Mouse (Mus musculus) limb, embryonic 11.5 days (tissue): ENCODE measurements around the gene Tyw3. TPM values are rescaled to one million over a fixed set of nuclear protein-coding genes. Genes with fewer than 3 reads are reported as not detected.
"Not testable (repeated sequence)": the region's sequence is repeated elsewhere in the genome, so short reads cannot be mapped to it uniquely, and the experiment has no call there.

Experiments used
- ATAC-seq: fragments of 200-750 bp; cut with Nextera tagmentation; 2 replicates; pipeline ENCODE4 v1.8.0; 2017; ENCODE audit warnings: low read depth; ENCODE audit not compliant: insufficient number of reproducible peaks, low FRiP score, low TSS enrichment
- DNase-seq: peaks from one replicate; pipeline ENCODE4 v3.0.0-alpha.2; 2015; ENCODE audit warnings: low spot score
- H3K27ac ChIP-seq: fragments of 300-500 bp; sonication (generic); replicated peaks from 2 replicates; pipeline ENCODE4 v1.5.1; 2014; ENCODE audit warnings: low read depth, mild to moderate bottlenecking, low read length
- H3K27me3 ChIP-seq: fragments of 300-500 bp; sonication (generic); 2 replicates; pipeline ENCODE4 v1.6.1; 2014; ENCODE audit warnings: mild to moderate bottlenecking, low read length, mixed read lengths; ENCODE audit not compliant: control insufficient read depth, insufficient read depth
- H3K36me3 ChIP-seq: fragments of 300-500 bp; sonication (generic); 2 replicates; pipeline ENCODE4 v1.6.1; 2014; ENCODE audit warnings: mild to moderate bottlenecking, low read length, moderate library complexity, mixed read lengths; ENCODE audit not compliant: control insufficient read depth, insufficient read depth
- H3K4me1 ChIP-seq: fragments of 300-500 bp; sonication (generic); 2 replicates; pipeline ENCODE4 v1.6.1; 2014; ENCODE audit warnings: low read length, mixed read lengths; ENCODE audit not compliant: control insufficient read depth, insufficient read depth
- H3K4me2 ChIP-seq: fragments of 300-500 bp; sonication (generic); 2 replicates; pipeline ENCODE4 v1.6.1; 2014; ENCODE audit warnings: low read depth, mild to moderate bottlenecking, moderate library complexity; ENCODE audit not compliant: severe bottlenecking
- H3K4me3 ChIP-seq: fragments of 300-500 bp; sonication (generic); 2 replicates; pipeline ENCODE4 v1.5.1; 2014; ENCODE audit warnings: low read depth, low read length
- H3K9ac ChIP-seq: fragments of 300-500 bp; sonication (generic); 2 replicates; pipeline ENCODE4 v1.6.1; 2014; ENCODE audit warnings: mild to moderate bottlenecking, low read length
- H3K9me3 ChIP-seq: fragments of 300-500 bp; sonication (generic); 2 replicates; pipeline ENCODE4 v1.6.1; 2016; ENCODE audit warnings: low read length; ENCODE audit not compliant: control insufficient read depth
- WGBS: fragments of 180-500 bp; shearing (Covaris S2); extraction: QIAGEN DNeasy Blood & Tissue Kit; methylation state at CpG from one replicate; pipeline ENCODE4 v1.1.7; 2014; 5-methylcytosine and 5-hydroxymethylcytosine counted together
- polyA plus RNA-seq: library from polyadenylated mRNA; unstranded; fragments of >200 nt; fragmentation: Nextera tagmentation; extraction: Ambion mirVana; gene quantifications from 2 replicates; pipeline ENCODE4 v1.2.1, GENCODE M21; 2014

The Tyw3 gene
- 20.0 and 22.4 TPM in 2 replicates for polyA plus RNA-seq

DNA sequence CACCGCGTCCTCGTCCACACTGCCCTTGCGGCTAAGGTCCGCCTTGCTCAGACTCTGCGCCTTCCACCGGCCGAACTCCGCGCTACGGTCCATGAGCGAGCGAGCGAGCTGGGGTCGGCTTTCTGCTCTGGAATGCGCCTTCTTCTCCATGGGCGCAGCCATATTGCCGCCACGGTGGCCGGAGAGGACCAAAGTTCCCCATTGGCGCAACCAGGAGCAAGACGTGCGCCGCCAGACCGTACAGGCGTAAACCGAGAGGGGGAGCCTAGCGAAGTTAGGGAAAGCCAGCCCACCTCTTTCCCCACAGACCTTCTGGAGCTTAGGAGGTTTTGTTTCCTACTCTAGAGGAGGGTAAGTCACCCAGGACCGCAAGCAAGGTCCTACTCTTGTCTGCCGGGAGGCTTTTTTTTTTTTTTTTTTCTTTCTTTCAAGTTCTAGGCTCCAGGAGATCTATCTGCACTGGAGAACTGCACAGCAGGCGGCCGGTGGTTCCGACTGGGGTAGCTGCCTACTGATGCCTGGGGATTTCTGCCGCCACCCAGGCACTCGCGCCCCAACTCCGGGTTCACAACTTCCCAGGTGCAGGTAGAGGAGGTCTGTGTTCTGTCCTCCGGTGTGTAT is at the start of gene Tyw3:
Gene Tyw3, minus strand, starts transcription at position 171 of the 621 bp plus-strand sequence.
- peak within 1 kb of the TSS; percentile 90 for H3K27ac ChIP-seq
- H3K27me3 ChIP-seq: no peaks in the 10 kb centered on the region
- no peaks in the 10 kb centered on the region for H3K9me3 ChIP-seq
- 0 out of 2 replicates have a peak, but pooled peaks cover 2% of the 10 kb centered on the region for H3K4me1 ChIP-seq
- peak; percentile 96 for ATAC-seq
- peak; percentile 98 for DNase-seq
- H3K36me3 ChIP-seq: peaks cover 4% of the 10 kb centered on the region; the same call in 1 of the 2 replicates
- peak within 1 kb of the TSS; percentile 49 for H3K4me2 ChIP-seq
- H3K4me3 ChIP-seq: peak within 1 kb of the TSS; percentile 94
- peak within 1 kb of the TSS; percentile 96 for H3K9ac ChIP-seq
- under 1% methylated on average over 38 of the region's 38 CpGs for WGBS

- 88% methylated on average over 5 of the region's 5 CpGs for WGBS
- H3K27me3 ChIP-seq: no peaks in the 10 kb centered on the region
- H3K9ac ChIP-seq: no peak overlapping the region
- no peaks in the 10 kb centered on the region for H3K4me1 ChIP-seq
- H3K4me2 ChIP-seq: no peak overlapping the region
- no peaks in the 10 kb centered on the region for H3K9me3 ChIP-seq
- ATAC-seq: no peak
- H3K36me3 ChIP-seq: no peaks in the 10 kb centered on the region
- no peak overlapping the region for H3K4me3 ChIP-seq
- no peak for DNase-seq
- no peak overlapping the region for H3K27ac ChIP-seq
Observed at GRCm38 (mm10) chr3:154633091-154633490, 36.2 kb upstream of the Tyw3 start.

DNA sequence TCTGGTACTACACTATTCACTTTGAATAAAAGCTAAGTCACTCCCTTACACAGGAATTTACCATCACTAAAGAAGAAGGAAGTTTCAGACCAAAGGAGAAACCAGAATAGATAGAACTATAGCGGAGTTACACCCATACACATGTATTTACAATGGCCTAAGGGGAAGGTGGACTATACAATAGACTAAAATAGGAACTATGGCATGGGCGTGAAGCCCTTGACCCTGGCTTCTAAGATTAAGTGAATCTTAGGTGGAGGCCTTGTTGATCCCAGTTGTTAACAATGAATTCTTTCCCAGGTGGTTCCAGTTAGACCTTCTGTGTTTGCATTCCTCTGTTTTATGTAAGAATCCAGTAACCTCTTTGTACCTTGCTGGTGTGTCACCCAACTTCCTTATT is 34.4 kb upstream of the Tyw3 start:
- not testable (repeated sequence) for H3K4me1 ChIP-seq, DNase-seq, H3K27ac ChIP-seq, ATAC-seq, H3K4me3 ChIP-seq, H3K4me2 ChIP-seq, H3K9ac ChIP-seq, H3K36me3 ChIP-seq, H3K27me3 ChIP-seq, H3K9me3 ChIP-seq
- WGBS: 93% methylated on average over 2 of the region's 2 CpGs

DNA sequence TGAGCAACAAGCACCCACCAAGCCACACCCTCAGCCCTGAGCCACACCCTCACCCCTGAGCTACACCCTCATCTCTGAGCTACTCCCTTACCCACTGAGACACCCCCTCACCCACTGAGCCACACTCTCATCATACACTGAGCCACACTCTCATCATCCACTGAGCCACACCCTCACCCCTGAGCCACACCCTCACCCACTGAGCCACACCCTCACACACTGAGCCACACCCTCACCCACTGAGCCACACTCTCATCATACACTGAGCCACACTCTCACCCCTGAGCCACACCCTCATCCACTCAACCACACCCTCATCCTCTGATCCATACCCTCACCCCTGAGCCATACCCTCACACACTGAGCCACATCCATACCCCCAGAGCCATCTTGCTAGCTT is 31.4 kb upstream of the Tyw3 start:
- Histone ChIP-seq H3K4me2 (no peak overlapping the region), H3K4me1 (no peaks in the 10 kb centered on the region), H3K27ac (no peak overlapping the region), H3K9ac (no peak overlapping the region), H3K36me3 (no peaks in the 10 kb centered on the region), H3K9me3 (no peaks in the 10 kb centered on the region), H3K4me3 (no peak overlapping the region), H3K27me3 (no peaks in the 10 kb centered on the region)
- ATAC-seq (peak; percentile 73), DNase-seq (no peak)

GRCm38 (mm10) chr3:154616106-154616505 is 19.2 kb upstream of the Tyw3 start:
- Histone ChIP-seq H3K9ac (no peak overlapping the region), H3K9me3 (no peaks in the 10 kb centered on the region), H3K27me3 (no peaks in the 10 kb centered on the region), H3K4me1 (no peaks in the 10 kb centered on the region), H3K4me3 (no peak overlapping the region), H3K27ac (no peak overlapping the region), H3K4me2 (no peak overlapping the region), H3K36me3 (no peaks in the 10 kb centered on the region; the same call in 1 of the 2 replicates)
- DNase-seq (no peak), ATAC-seq (no peak)
- WGBS: 87% methylated on average over 4 of the region's 4 CpGs

DNA sequence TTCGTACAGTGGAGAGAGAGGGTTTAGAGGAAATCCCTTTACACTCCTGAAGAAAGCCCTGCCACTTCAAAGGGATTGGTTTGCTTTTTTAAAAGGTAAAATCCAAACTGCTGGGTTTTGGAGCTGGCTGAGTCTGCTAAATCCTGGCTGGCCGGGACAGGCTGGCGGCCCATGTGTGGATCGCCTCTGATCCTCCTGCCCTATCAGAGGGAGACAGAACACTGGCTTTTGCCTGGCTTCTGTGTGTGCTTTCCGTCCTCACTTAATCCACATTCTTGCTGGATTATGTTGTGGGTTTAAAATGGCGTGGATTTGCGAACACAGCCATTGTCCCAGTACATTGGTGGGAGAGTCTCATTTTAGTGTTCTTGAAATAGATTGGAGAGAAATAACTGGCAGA is 18.4 kb upstream of the Tyw3 start:
- ATAC-seq: no peak
- Histone ChIP-seq H3K4me3 (no peak overlapping the region), H3K36me3 (no peaks in the 10 kb centered on the region; the same call in 1 of the 2 replicates), H3K27me3 (no peaks in the 10 kb centered on the region), H3K9ac (no peak overlapping the region), H3K27ac (no peak overlapping the region), H3K4me2 (no peak overlapping the region), H3K4me1 (no peaks in the 10 kb centered on the region), H3K9me3 (no peaks in the 10 kb centered on the region)
- 95% methylated on average over 7 of the region's 7 CpGs for WGBS
- no peak for DNase-seq

DNA sequence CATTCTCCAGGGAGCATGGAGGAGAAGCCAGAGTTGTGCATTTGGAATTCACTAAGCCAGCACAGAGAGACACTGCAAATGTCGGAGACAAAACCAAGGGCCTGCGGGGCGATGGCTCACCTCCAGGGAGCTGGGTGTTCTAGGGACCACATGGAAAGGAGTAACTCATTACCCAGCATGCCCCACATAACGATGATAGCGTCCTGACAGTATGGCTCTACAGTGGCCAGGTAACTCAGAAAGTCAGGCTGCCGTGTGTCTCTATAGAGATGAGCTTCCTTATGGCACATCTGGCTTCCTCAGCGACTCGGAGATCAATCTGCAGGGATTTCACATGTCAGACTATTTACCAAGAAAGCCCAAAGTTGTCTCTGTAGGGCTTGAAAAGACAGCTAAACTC is 17.9 kb upstream of the Tyw3 start:
- WGBS: 91% methylated on average over 8 of the region's 8 CpGs
- H3K4me1 ChIP-seq: no peaks in the 10 kb centered on the region

DNA sequence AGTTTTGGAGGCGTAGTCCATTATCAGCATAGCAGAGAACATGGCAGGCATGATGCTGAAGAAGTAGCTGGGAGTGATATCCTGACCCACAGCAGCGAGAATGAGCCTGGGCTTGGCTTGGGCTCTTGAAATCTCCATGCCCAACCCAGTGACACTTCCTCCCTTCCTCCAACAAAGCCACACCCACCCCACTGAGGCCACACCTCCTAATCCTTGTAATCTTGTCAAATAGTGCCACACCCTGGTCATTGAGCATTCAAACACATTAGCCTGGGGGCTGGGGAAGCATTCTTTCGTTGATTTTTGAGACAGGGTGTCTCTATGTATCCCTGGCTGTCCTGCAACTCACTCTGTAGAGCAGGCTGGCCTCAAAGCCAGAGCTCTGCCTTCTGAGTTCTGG is 15.0 kb upstream of the Tyw3 start:
- Histone ChIP-seq H3K4me1 (no peaks in the 10 kb centered on the region), H3K36me3 (no peaks in the 10 kb centered on the region; the same call in 1 of the 2 replicates), H3K9ac (no peak overlapping the region), H3K4me3 (no peak overlapping the region), H3K27ac (no peak overlapping the region), H3K4me2 (no peak overlapping the region), H3K27me3 (no peaks in the 10 kb centered on the region), H3K9me3 (no peaks in the 10 kb centered on the region)
- WGBS: 89% methylated on average over 3 of the region's 3 CpGs
- no peak for DNase-seq
- ATAC-seq: no peak

More for the DNA sequence above, 17.9 kb upstream of the Tyw3 start:
- DNase-seq (no peak), ATAC-seq (no peak)
- Histone ChIP-seq H3K27ac (no peak overlapping the region), H3K9me3 (no peaks in the 10 kb centered on the region), H3K9ac (no peak overlapping the region), H3K27me3 (no peaks in the 10 kb centered on the region), H3K4me2 (no peak overlapping the region), H3K4me3 (no peak overlapping the region), H3K36me3 (no peaks in the 10 kb centered on the region; the same call in 1 of the 2 replicates)

DNA sequence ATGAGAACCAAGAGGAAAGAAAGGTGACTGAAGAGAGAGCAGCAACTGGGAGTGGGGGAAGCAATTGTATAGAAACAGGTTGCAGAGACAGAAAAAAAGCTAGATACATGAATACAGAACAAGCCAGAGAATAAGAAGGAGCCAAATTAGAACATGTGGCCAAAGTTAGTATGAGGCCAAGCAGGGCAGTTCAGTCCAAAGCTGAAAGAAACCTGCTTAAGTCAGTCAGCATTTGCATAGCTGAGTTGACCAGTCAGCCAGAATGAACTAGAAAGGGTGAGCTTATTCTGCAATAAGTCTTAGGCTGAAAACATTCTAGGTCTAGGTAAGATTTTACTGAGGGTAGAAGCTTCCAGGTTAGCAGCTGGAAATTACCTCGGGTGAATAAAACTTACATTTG is 11.0 kb upstream of the Tyw3 start:
- no peak for ATAC-seq
- Histone ChIP-seq H3K36me3 (no peaks in the 10 kb centered on the region), H3K9me3 (no peaks in the 10 kb centered on the region), H3K4me1 (no peaks in the 10 kb centered on the region), H3K27ac (no peak overlapping the region), H3K4me3 (no peak overlapping the region), H3K9ac (no peak overlapping the region), H3K27me3 (no peaks in the 10 kb centered on the region), H3K4me2 (no peak overlapping the region)
- WGBS: 68% methylated on average over 1 of the region's 1 CpGs
- no peak for DNase-seq
